Mouse (Mus musculus) gastrocnemius, postnatal 4 days (tissue): ENCODE measurements at regions not wholly inside any gene's neighbourhood (a gene's known extent, or its start where the extent isn't known, plus 50 kb on each side); places are given as distances from the start of the nearest gene placed in this dataset.

ENCODE experiments used
- DNase-seq, 2 experiments: peaks; one replicate each; pipeline ENCODE4 v3.0.0; 2021 to 2022; ENCODE audit warnings: low spot score in 2 of 2, mixed read lengths in 2 of 2

GRCm38 (mm10) chr15:37166744-37167143 is 159.2 kb upstream of the Zfp706 start:
- DNase-seq, result no peak

- DNase-seq, result no peak
Observed at GRCm38 (mm10) chr15:37165887-37166507, 158.4 kb upstream of the Zfp706 start.

GRCm38 (mm10) chr15:37165216-37165615 is 157.6 kb upstream of the Zfp706 start:
- no peak for DNase-seq

DNA sequence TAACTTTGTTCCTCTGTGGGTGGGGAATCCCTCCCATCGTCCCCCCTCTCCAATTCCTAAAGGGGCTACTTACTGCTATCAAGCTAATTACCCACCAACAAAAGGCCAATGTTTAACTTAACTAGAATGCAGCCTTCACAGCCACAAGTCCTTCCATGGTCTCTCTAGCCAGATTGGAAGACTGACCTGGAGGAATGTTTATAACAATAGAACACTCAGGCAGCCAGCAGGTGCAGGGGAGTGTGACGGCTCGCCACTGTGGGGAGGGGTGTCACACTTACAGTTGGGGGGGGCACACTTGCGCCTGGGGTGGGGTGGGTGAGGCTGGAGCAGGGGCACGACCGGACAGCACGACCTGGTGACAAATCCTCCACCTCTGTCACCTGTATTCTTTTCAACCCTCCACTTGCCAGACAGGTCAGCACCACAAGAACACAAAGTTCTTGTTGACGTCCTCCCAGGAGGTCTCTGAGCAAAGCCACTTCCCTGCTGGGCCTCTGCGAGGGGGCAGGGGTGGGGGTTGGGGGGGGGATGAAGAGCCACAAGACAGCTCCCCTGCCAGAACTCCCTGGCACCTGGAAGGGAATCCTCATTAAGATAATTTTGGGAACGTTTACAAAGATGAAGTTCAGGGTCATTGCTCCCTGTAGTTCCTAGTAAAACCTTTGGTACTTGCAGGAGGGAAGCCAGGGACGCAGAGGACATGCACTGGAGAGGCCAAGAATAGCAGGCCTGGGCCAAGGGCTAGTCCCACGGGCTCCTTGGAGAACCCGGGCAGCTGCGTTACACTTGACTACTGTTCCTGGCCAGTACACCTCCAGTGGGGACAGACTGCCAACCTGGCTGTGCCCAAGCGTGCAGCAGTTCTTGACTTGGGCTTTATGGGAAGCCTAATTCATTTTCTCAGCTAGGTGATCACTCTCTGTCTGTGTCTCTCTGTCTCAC is 156.9 kb upstream of the Zfp706 start:
- DNase-seq, result no peak

- no peak for DNase-seq
Observed at GRCm38 (mm10) chr15:37159956-37160355, 152.4 kb upstream of the Zfp706 start.

- no peak for DNase-seq
Observed at GRCm38 (mm10) chr15:37159349-37159748, 151.8 kb upstream of the Zfp706 start.

DNA sequence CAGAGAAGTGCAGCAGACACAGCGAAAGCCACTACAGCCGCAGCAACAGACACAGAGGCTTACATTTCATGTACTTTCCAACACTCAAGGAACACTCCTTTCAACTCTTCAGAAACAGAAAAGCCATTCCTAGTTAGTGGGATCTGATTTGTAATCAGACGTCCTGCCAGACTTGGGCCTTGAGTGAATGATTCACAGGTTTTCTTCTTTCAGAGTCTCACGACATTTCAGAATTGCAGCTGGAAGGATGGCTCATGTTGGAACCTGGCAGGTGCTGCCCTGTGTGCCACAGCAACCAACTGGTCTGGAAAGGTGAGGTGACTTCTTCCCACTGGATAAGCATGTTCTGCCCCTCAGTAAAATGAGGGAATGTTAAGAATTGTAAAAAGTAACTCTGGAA is 149.8 kb upstream of the Zfp706 start:
- DNase-seq, result no peak

GRCm38 (mm10) chr15:37154934-37155333 is 147.4 kb upstream of the Zfp706 start:
- DNase-seq, result no peak

- DNase-seq, result no peak
Observed at GRCm38 (mm10) chr15:37153177-37153576, 145.6 kb upstream of the Zfp706 start.

GRCm38 (mm10) chr15:37135590-37136164 is 128.1 kb upstream of the Zfp706 start:
- DNase-seq, result peak in 1 of 2 experiments; percentile 47

- DNase-seq, result no peak
Observed at GRCm38 (mm10) chr15:37134913-37135589, 127.5 kb upstream of the Zfp706 start.

DNA sequence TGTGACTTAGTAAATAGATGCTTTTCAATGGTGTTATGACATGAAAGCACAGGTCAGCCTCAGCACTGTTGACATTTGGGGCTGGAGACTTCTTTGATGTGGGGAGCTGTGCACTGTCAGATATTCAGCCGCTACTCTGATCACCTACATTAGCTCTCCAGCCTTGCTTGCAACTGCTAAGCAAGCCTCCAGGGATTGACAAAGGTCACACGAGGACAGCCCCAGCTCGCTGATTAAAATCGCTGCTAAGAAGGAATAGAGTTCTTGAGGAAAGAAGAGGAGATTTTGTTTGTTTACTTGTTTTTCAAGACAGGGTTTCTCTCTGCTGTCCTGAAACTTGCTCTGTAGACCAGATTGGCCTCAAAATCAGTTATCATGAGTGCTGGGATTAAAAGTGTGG is 126.8 kb upstream of the Zfp706 start:
- DNase-seq, result no peak

DNA sequence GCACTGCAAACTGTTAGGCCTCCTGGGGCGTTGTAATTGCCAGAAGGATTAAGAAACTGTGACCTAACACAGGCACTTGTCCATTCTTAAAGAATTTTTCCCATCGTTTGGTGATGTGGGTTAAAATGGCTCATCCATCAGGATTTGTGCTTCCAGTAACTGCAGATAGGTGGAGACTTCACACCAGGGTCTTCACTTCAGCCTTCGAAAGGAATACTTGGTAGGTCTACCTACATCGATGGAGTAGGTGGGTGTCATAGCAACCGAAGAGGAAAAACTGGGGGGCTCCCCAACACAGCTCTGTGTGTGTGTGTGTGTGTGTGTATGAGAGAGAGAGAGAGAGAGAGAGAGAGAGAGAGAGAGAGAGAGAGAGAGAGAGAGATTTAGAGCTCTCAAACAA is 126.3 kb upstream of the Zfp706 start:
- DNase-seq, result no peak

DNA sequence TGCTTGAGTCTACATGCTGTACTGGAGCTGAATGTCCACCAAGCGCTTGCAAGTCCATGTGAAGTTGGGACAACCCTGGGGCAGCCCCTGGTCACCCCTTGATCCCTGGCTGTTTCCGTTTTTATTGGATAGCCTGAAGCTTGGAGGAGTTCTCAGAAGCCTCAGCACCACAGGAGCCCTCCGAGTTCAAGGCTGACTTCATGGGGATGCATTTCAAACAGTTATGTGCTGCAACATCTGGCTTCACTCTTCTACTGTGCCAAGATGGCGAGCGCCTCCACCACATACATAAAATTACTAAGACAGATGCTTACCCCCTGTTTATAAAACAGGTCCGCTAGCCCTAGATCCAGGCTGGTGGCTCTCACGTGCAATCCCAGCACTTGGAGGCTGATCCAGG is 120.1 kb upstream of the Zfp706 start:
- DNase-seq, result no peak

- no peak for DNase-seq
Observed at GRCm38 (mm10) chr15:37127170-37127569, 119.6 kb upstream of the Zfp706 start.

DNA sequence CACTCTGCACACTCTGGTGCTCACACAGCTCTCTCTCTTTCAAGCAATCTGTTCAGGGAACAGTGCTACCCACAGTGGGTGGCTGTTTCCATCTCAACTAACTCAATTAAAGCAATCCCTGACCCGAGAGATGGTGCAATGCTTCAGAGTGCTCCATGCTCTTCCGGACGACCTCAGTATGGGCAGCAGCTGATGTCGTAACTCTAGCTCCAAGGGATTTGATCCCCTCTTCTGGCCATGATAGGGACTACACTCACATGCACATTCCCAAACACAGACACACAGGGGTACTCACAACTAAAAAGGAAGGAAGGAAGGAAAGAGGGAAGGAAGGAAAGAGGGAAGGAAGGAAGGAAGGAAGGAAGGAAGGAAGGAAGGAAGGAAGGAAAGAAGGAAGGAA is 118.2 kb upstream of the Zfp706 start:
- no peak for DNase-seq

DNA sequence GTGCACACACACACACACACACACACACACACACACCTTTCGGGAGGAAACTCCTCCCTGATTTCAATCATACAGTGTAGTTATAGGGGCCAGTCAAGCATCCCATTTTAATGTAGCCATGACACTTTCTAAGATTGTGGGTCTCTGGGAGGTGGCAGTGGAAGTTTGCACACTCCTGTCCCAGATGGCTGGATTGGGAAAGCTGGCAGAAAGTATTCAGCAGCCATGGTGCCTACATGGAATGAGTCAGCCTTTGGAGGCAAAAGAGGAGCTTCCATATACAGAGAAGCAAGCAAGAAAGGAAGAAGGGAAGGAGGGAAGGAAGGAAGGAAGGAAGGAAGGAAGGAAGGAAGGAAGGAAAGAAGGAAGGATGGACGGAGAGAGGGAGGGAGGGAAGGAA is 117.4 kb upstream of the Zfp706 start:
- no peak for DNase-seq

DNA sequence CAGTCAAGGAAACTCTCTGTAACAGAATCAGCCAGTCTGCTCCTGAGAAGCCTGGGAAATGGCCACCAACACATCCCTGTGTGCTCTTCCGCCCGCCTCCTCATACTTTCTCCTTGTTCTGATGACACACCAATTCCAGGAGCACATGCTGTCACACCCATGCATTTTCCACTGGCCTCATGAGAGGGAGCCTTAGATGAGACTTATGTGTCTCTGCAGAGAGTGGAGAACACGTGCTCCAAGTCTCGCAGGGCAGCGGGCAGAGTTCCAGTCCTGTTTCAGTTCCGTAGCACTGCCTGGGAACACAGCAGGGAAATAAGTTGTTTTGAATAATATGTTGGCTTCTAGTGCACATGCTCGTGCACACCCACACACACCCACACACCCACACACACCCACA is 116.7 kb upstream of the Zfp706 start:
- DNase-seq, result no peak

GRCm38 (mm10) chr15:37120381-37120780 is 112.8 kb upstream of the Zfp706 start:
- DNase-seq, result peak; percentile 58 to 74

- peak; percentile 32 to 67 for DNase-seq
Observed at GRCm38 (mm10) chr15:37114119-37114518, 106.5 kb upstream of the Zfp706 start.

GRCm38 (mm10) chr15:37110462-37110861 is 102.9 kb upstream of the Zfp706 start:
- DNase-seq, result no peak
